Comparison of ENCODE assay signal across 8 mouse cellular contexts in genomic region chr16:33399913-33400782, GRCm38 (mm10). TPM values are rescaled to one million over a fixed set of nuclear protein-coding genes. Genes with fewer than 3 reads are reported as not detected.
A peak's percentile ranks its signal among the peaks of the same experiment; 100 is the strongest.
DNase-seq lines count a peak whose midpoint lies in the region; ATAC-seq and TF ChIP-seq lines count a peak whose summit lies in the region.

No protein-coding gene starts in this region.

- H3ac ChIP-seq in C2C12 (ENCODE audit: control insufficient read depth, insufficient read length, low read depth) = no peak overlapping the region

- H3K27ac ChIP-seq in embryonic facial prominence, embryonic 13.5 days = peak overlapping the region; percentile 48
- peak overlapping the region; percentile 87 for H3K27ac ChIP-seq in heart, embryonic 11.5 days (ENCODE audit: low read depth, low read length)
- peak overlapping the region; percentile 86 for H3K27ac ChIP-seq in kidney, embryonic 15.5 days
- H3K27ac ChIP-seq in lung, postnatal 0 days (ENCODE audit: low read length) = peak overlapping the region; percentile 34

- no peak for TF ChIP-seq EP300 in lung, postnatal 0 days (IDR thresholded peaks at IDR 0.05)

- WGBS in embryonic facial prominence, embryonic 13.5 days = under 1% methylated on average over 28 of the region's 28 CpGs
- WGBS in heart, embryonic 11.5 days (ENCODE audit: insufficient replicate concordance) = 1% methylated on average over 28 of the region's 28 CpGs
- under 1% methylated on average over 28 of the region's 28 CpGs for WGBS in kidney, embryonic 15.5 days
- under 1% methylated on average over 28 of the region's 28 CpGs for WGBS in lung, postnatal 0 days

- H3K4me1 ChIP-seq in embryonic facial prominence, embryonic 13.5 days = peaks cover 24% of the 10 kb centered on the region
- H3K4me1 ChIP-seq in heart, embryonic 11.5 days (ENCODE audit: control insufficient read depth, insufficient read depth, low read length) = peaks cover 16% of the 10 kb centered on the region
- H3K4me1 ChIP-seq in kidney, embryonic 15.5 days = peaks cover 42% of the 10 kb centered on the region
- peaks cover 10% of the 10 kb centered on the region; the same call in 1 of the 2 replicates for H3K4me1 ChIP-seq in lung, postnatal 0 days (ENCODE audit: insufficient read depth, low read depth, low read length)

- peak; percentile 74 to 79 for DNase-seq in adrenal gland, adult 18-20 months (ENCODE audit: low spot score in 2 of 2)
- DNase-seq in lung, postnatal 0 days (ENCODE audit: low spot score) = peak; percentile 94
- DNase-seq in ovary, postnatal 10 days (ENCODE audit: low spot score) = peak; percentile 38
- peak; percentile 76 to 79 for DNase-seq in thymus, postnatal 36 days

- peak overlapping the region; percentile 71 for H3K9ac ChIP-seq in embryonic facial prominence, embryonic 13.5 days
- H3K9ac ChIP-seq in heart, embryonic 11.5 days (ENCODE audit: low read depth, low read length) = peak overlapping the region; percentile 67
- H3K9ac ChIP-seq in kidney, embryonic 15.5 days = peak overlapping the region; percentile 43
- H3K9ac ChIP-seq in lung, postnatal 0 days (replicated peaks; ENCODE audit: low read depth) = peak overlapping the region; percentile 35

- peaks cover 100% of the 10 kb centered on the region for H3K79me2 ChIP-seq in C2C12 (ENCODE audit: control insufficient read depth, insufficient read depth)

- H3K79me3 ChIP-seq in C2C12 (ENCODE audit: low read depth) = peaks cover 78% of the 10 kb centered on the region

- ATAC-seq in embryonic facial prominence, embryonic 13.5 days (ENCODE audit: insufficient number of reproducible peaks, insufficient read depth, low FRiP score, low TSS enrichment, low read depth) = 0 out of 2 replicates have a peak, but pooled peaks have one; percentile 37
- peak; percentile 84 for ATAC-seq in heart, embryonic 11.5 days (replicated peaks; ENCODE audit: insufficient number of reproducible peaks, low FRiP score, low TSS enrichment)
- peak; percentile 88 for ATAC-seq in kidney, embryonic 15.5 days (replicated peaks; ENCODE audit: low FRiP score)
- peak; percentile 93 for ATAC-seq in lung, postnatal 0 days

- H3K4me3 ChIP-seq in C2C12 (ENCODE audit: insufficient read depth, poor library complexity, severe bottlenecking) = peak overlapping the region; percentile 23
- peak overlapping the region; percentile 50 for H3K4me3 ChIP-seq in embryonic facial prominence, embryonic 13.5 days
- peak overlapping the region; percentile 43 for H3K4me3 ChIP-seq in heart, embryonic 11.5 days (ENCODE audit: low read depth, low read length)
- H3K4me3 ChIP-seq in kidney, embryonic 15.5 days (replicated peaks) = peak overlapping the region; percentile 45
- peak overlapping the region; percentile 38 for H3K4me3 ChIP-seq in lung, postnatal 0 days (ENCODE audit: low read depth, low read length)

- no peak for TF ChIP-seq CTCF in C2C12 (IDR thresholded peaks at IDR 0.05; ENCODE audit: control insufficient read depth, insufficient read depth, insufficient read length)
- TF ChIP-seq CTCF in lung, postnatal 0 days (IDR thresholded peaks at IDR 0.05) = no peak

- H3K9me3 ChIP-seq in embryonic facial prominence, embryonic 13.5 days = no peaks in the 10 kb centered on the region
- no peaks in the 10 kb centered on the region for H3K9me3 ChIP-seq in heart, embryonic 11.5 days (replicated peaks; ENCODE audit: control insufficient read depth, low read length)
- H3K9me3 ChIP-seq in kidney, embryonic 15.5 days (replicated peaks) = no peaks in the 10 kb centered on the region
- H3K9me3 ChIP-seq in lung, postnatal 0 days (ENCODE audit: low read length) = no peaks in the 10 kb centered on the region

- no peaks in the 10 kb centered on the region for H3K36me3 ChIP-seq in C2C12 (ENCODE audit: control insufficient read depth, insufficient read depth)
- no peaks in the 10 kb centered on the region for H3K36me3 ChIP-seq in embryonic facial prominence, embryonic 13.5 days
- H3K36me3 ChIP-seq in heart, embryonic 11.5 days (ENCODE audit: control insufficient read depth, insufficient read depth, low read length) = no peaks in the 10 kb centered on the region
- H3K36me3 ChIP-seq in kidney, embryonic 15.5 days = no peaks in the 10 kb centered on the region
- H3K36me3 ChIP-seq in lung, postnatal 0 days (ENCODE audit: insufficient read depth, low read length) = no peaks in the 10 kb centered on the region

- peak overlapping the region; percentile 87 for H3K4me2 ChIP-seq in embryonic facial prominence, embryonic 13.5 days
- peak overlapping the region; percentile 77 for H3K4me2 ChIP-seq in heart, embryonic 11.5 days
- H3K4me2 ChIP-seq in kidney, embryonic 15.5 days = peak overlapping the region; percentile 70
- H3K4me2 ChIP-seq in lung, postnatal 0 days (replicated peaks; ENCODE audit: low read depth, low read length) = peak overlapping the region; percentile 57

- H3K27me3 ChIP-seq in C2C12 (ENCODE audit: control insufficient read depth, insufficient read depth, insufficient read length) = no peaks in the 10 kb centered on the region
- no peaks in the 10 kb centered on the region for H3K27me3 ChIP-seq in embryonic facial prominence, embryonic 13.5 days
- no peaks in the 10 kb centered on the region for H3K27me3 ChIP-seq in heart, embryonic 11.5 days (ENCODE audit: control insufficient read depth, insufficient read depth, low read length)
- no peaks in the 10 kb centered on the region for H3K27me3 ChIP-seq in kidney, embryonic 15.5 days
- H3K27me3 ChIP-seq in lung, postnatal 0 days (replicated peaks; ENCODE audit: insufficient read depth, low read length) = no peaks in the 10 kb centered on the region

TF ChIP-seq in C2C12, 6 proteins besides CTCF, POLR2A, EP300 and RAD21:
- TF ChIP-seq MYOG (IDR thresholded peaks at IDR 0.05; ENCODE audit: control insufficient read depth, extremely low read depth, insufficient read length) (no peak), MAX (IDR thresholded peaks at IDR 0.05) (peak; percentile 48), MYOD1 (IDR thresholded peaks at IDR 0.05; ENCODE audit: control insufficient read depth, insufficient read length, low read depth) (no peak)

RNA-seq across cellular contexts. Expression of gene Zfp148, which starts 19.5 kb away (rescaled TPM):
- polyA plus RNA-seq in C2C12 (2012; fragmentation: generic; extraction: Trizol) = 6.5 TPM
- total RNA-seq in adrenal gland, adult 18-20 months (2021) = 10 to 100 TPM; 59.5 to 65.1 TPM
- 62.3 and 66.7 TPM in 2 replicates for polyA plus RNA-seq in embryonic facial prominence, embryonic 13.5 days (2015; fragmentation: Nextera tagmentation; extraction: Ambion mirVana)
- polyA plus RNA-seq in heart, embryonic 11.5 days (2014; fragmentation: Nextera tagmentation; extraction: Ambion mirVana) = 37.8 and 39.2 TPM in 2 replicates
- 57.7 and 59.9 TPM in 2 replicates for polyA plus RNA-seq in kidney, embryonic 15.5 days (2015; fragmentation: Nextera tagmentation; extraction: Ambion mirVana)
- polyA plus RNA-seq in lung, postnatal 0 days (2015; fragmentation: Nextera tagmentation; extraction: Ambion mirVana) = 30.3 and 35.9 TPM in 2 replicates

Comparison
In these comparisons a context has a peak if more than half of its experiments do, and no peak if none do; other contexts are left out.
1. Peak in every context shown above with its lines: DNase-seq, ATAC-seq, H3K4me3 ChIP-seq and H3K27ac ChIP-seq.
2. DNase-seq: peak in every context shown above with its lines; median percentile 94 in lung, postnatal 0 days; 78 in thymus, postnatal 36 days; 76 in adrenal gland, adult 18-20 months; 38 in ovary, postnatal 10 days.
3. ATAC-seq: peak in every context shown above with its lines; median percentile 93 in lung, postnatal 0 days; 88 in kidney, embryonic 15.5 days; 84 in heart, embryonic 11.5 days; 37 in embryonic facial prominence, embryonic 13.5 days.
4. H3K27ac ChIP-seq: peak in every context shown above with its lines; median percentile 87 in heart, embryonic 11.5 days; 86 in kidney, embryonic 15.5 days; 48 in embryonic facial prominence, embryonic 13.5 days; 34 in lung, postnatal 0 days.